In the genomic region with DNA sequence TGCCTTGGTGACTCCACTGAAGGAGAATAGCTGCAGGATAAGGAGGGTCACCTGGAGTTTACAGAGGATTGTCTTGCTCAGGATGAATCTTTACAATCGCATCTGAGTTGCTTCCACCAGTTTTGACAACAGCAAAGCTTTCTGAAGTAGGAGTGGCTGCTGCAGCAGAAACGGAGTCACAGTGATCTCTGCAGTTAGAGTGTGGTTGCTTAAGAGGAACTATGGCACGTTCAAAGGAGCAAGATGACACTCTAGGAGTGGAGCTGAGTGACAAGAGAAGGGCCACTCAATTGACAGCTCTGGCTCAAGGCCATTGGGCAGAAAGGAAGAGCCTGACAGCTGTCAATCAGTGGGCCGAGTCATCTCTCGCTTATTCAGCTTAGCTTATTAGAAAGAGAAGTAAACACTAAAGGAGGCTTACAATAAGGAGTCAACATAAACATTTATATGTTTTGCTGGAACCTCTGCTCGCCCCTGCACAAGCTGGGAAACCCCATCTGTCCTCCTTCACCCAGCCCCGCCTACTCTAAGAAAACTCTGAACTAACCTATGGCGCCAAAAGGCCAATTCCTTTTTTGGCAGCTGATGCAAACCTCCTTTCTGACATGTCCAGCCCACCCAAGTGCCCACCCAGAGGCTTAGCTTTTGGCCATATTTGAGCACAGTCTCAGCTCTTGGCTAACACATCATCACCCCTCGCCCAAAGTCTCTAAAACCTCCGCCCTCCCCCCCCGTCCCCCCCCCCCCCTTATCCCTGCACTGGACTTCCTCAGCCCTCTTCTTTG, we compare ENCODE assay signal across 19 mouse cellular contexts. TPM values are rescaled to one million over a fixed set of nuclear protein-coding genes. Genes with fewer than 3 reads are reported as not detected.
"Had no signal": no experiment of that assay in that cellular context is flagged by ENCODE, and none has a peak within 500 bp of the region (broad histone marks: within the 10 kb centered on the region; RNA-seq: fewer than 3 reads in every experiment).

No protein-coding gene starts in this region.

- H3K9ac ChIP-seq: kidney, embryonic 15.5 days; limb, embryonic 12.5 days; limb, embryonic 15.5 days; liver, embryonic 14.5 days; liver, postnatal 0 days; midbrain, embryonic 12.5 days; midbrain, embryonic 15.5 days; neural tube, embryonic 13.5 days had no signal

- H3K9me3 ChIP-seq: kidney, embryonic 15.5 days; limb, embryonic 12.5 days; limb, embryonic 15.5 days; midbrain, embryonic 12.5 days; midbrain, embryonic 15.5 days; neural tube, embryonic 13.5 days had no signal

- H3K4me2 ChIP-seq: kidney, embryonic 15.5 days; limb, embryonic 12.5 days; limb, embryonic 15.5 days; liver, embryonic 11.5 days; midbrain, embryonic 12.5 days; midbrain, embryonic 15.5 days; neural tube, embryonic 13.5 days had no signal

- H3K4me1 ChIP-seq: kidney, embryonic 15.5 days; limb, embryonic 12.5 days; limb, embryonic 15.5 days; midbrain, embryonic 12.5 days; midbrain, embryonic 15.5 days; neural tube, embryonic 13.5 days had no signal

- ATAC-seq: intestine, embryonic 16.5 days; liver, postnatal 0 days; lung, postnatal 0 days; midbrain, embryonic 15.5 days had no signal

- H3K36me3 ChIP-seq: kidney, embryonic 15.5 days; limb, embryonic 12.5 days; limb, embryonic 15.5 days; midbrain, embryonic 12.5 days; midbrain, embryonic 15.5 days; neural tube, embryonic 13.5 days had no signal

- H3K27me3 ChIP-seq: kidney, embryonic 15.5 days; limb, embryonic 12.5 days; limb, embryonic 15.5 days; midbrain, embryonic 12.5 days; midbrain, embryonic 15.5 days; neural tube, embryonic 13.5 days had no signal

- H3K27ac ChIP-seq: kidney, embryonic 15.5 days; limb, embryonic 12.5 days; limb, embryonic 15.5 days; liver, embryonic 14.5 days; macrophage; midbrain, embryonic 12.5 days; midbrain, embryonic 15.5 days; neural tube, embryonic 13.5 days had no signal

- DNase-seq: kidney, adult 2 months; kidney, postnatal 14 days; kidney, postnatal 4 days; left cerebral cortex, postnatal 4 days; liver, postnatal 0 days; thymus, adult 18-20 months; thymus, postnatal 14 days had no signal

- H3K4me3 ChIP-seq: kidney, embryonic 15.5 days; limb, embryonic 12.5 days; limb, embryonic 15.5 days; midbrain, embryonic 12.5 days; midbrain, embryonic 15.5 days; neural tube, embryonic 13.5 days had no signal

RNA-seq across cellular contexts. Expression of gene Samd5, which starts 47.7 kb away (rescaled TPM):
- total RNA-seq: megakaryocyte, adult 5-6 weeks had no signal
